Mouse (Mus musculus) left cerebral cortex, postnatal 4 days (tissue): Measurements from ENCODE around the gene Nqo2. TPM values are rescaled to one million over a fixed set of nuclear protein-coding genes. Genes with fewer than 3 reads are reported as not detected.

Experiments
- DNase-seq: peaks from one replicate; pipeline ENCODE4 v3.0.0-alpha.2; 2022
- intact Hi-C: fragments of 180-260 bp; cut with DNase I; formaldehyde crosslinking; loops from one replicate; pipeline ENCODE4 v1.15.1; 2025
- total RNA-seq, 2 experiments: library from RNA; stranded (reverse); gene quantifications; 2 replicates each; pipeline ENCODE4 v1.2.3; 2021

Gene Nqo2
- total RNA-seq, 2 experiments from 2014 or later, result 3.2 to 3.3 TPM

GRCm38 (mm10) chr13:33989625-33990024, 25.1 kb downstream of the Nqo2 start:
- intact Hi-C loops, result loop anchor here (5.0 kb wide), 1 partner anchor 32 kb away; no protein-coding TSS in a partner anchor
- no peak for DNase-seq

GRCm38 (mm10) chr13:33995197-33995596, 30.7 kb downstream of the Nqo2 start:
- intact Hi-C loops, result no loop called here
- peak; percentile 72 for DNase-seq

GRCm38 (mm10) chr13:34002058-34003006, 37.8 kb downstream of the Nqo2 start, which contains the start of the genes Ripk1 and Serpinb6a:
Ripk1 (plus strand) TSS chr13:34002363.
Serpinb6a (minus strand) TSS chr13:34002794.
- peak; percentile 90 for DNase-seq
- intact Hi-C loops, result loop anchor here (5.0 kb wide), 1 partner anchor 1100 kb away; no protein-coding TSS in a partner anchor

GRCm38 (mm10) chr13:34003058-34003457, 38.6 kb downstream of the Nqo2 start:
- DNase-seq, result no peak
- intact Hi-C loops, result loop anchor here (5.0 kb wide), 1 partner anchor 1101 kb away; no protein-coding TSS in a partner anchor

GRCm38 (mm10) chr13:34007234-34007633, 42.7 kb downstream of the Nqo2 start:
- no peak for DNase-seq
- intact Hi-C loops, result no loop called here

- DNase-seq, result peak; percentile 67
- intact Hi-C loops, result no loop called here
Observed at GRCm38 (mm10) chr13:34016927-34017569, 52.6 kb downstream of the Nqo2 start.

GRCm38 (mm10) chr13:34018521-34018920, 54.0 kb downstream of the Nqo2 start:
- peak; percentile 52 for DNase-seq
- intact Hi-C loops, result no loop called here

GRCm38 (mm10) chr13:34021998-34022397, 57.5 kb downstream of the Nqo2 start:
- intact Hi-C loops, result no loop called here
- DNase-seq, result no peak

GRCm38 (mm10) chr13:34032041-34032440, 67.6 kb downstream of the Nqo2 start:
- no peak for DNase-seq
- intact Hi-C loops, result no loop called here

- intact Hi-C loops, result no loop called here
- no peak for DNase-seq
Observed at GRCm38 (mm10) chr13:34035424-34035823, 70.9 kb downstream of the Nqo2 start.

- DNase-seq, result no peak
- intact Hi-C loops, result no loop called here
Observed at GRCm38 (mm10) chr13:34036726-34037125, 72.2 kb downstream of the Nqo2 start.

GRCm38 (mm10) chr13:34037172-34038055, 72.9 kb downstream of the Nqo2 start, which contains the start of gene Bphl:
Bphl (plus strand) TSS chr13:34037597.
- intact Hi-C loops, result no loop called here
- DNase-seq, result peak; percentile 96

- intact Hi-C loops, result no loop called here
- no peak for DNase-seq
Observed at GRCm38 (mm10) chr13:34038056-34038432, 73.6 kb downstream of the Nqo2 start.

Other genes with a start within 250 kb of the Nqo2 start
- gene Serpinb6e, start 121.3 kb upstream of the Nqo2 start, total RNA-seq, result not detected
- under 1 TPM in 1 of 2 experiments, not detected in 1; 0.40 TPM for gene Serpinb6c, start 59.0 kb upstream of the Nqo2 start, total RNA-seq
- 10 to 100 TPM; 11.7 to 12.7 TPM for gene Ripk1, start 37.7 kb downstream of the Nqo2 start, total RNA-seq
- 10 to 100 TPM; 41.2 to 41.3 TPM for gene Serpinb6a, start 38.1 kb downstream of the Nqo2 start, total RNA-seq
- 10 to 100 TPM; 27.6 to 31.3 TPM for gene Bphl, start 72.9 kb downstream of the Nqo2 start, total RNA-seq
- 1,000 to 10,000 TPM; 2,688 to 2,817 TPM for gene Tubb2a, start 113.3 kb downstream of the Nqo2 start, total RNA-seq
- 1,000 to 10,000 TPM; 3,894 to 3,983 TPM for gene Tubb2b, start 165.8 kb downstream of the Nqo2 start, total RNA-seq
- gene Psmg4, start 198.3 kb downstream of the Nqo2 start, total RNA-seq, result 10 to 100 TPM; 45.5 to 46.4 TPM